Mouse (Mus musculus) stomach, postnatal 0 days (tissue): ENCODE measurements around the gene Tpr. TPM values are rescaled to one million over a fixed set of nuclear protein-coding genes. Genes with fewer than 3 reads are reported as not detected.

ENCODE experiments used
- ATAC-seq: fragments of 200-750 bp; cut with Nextera tagmentation; 2 replicates; pipeline ENCODE4 v1.8.0; 2017; ENCODE audit not compliant: low FRiP score, low TSS enrichment
- DNase-seq: peaks from one replicate; pipeline ENCODE4 v3.0.0-alpha.2; 2016; ENCODE audit warnings: low spot score
- H3K27ac ChIP-seq: fragments of 300-500 bp; sonication (generic); replicated peaks from 2 replicates; pipeline ENCODE4 v1.5.1; 2014; ENCODE audit warnings: mild to moderate bottlenecking, control low read depth
- H3K27me3 ChIP-seq: fragments of 300-500 bp; sonication (generic); 2 replicates; pipeline ENCODE4 v1.6.1; 2014; ENCODE audit warnings: low read length; ENCODE audit not compliant: control insufficient read depth, insufficient read depth
- H3K36me3 ChIP-seq: fragments of 300-500 bp; sonication (generic); 2 replicates; pipeline ENCODE4 v1.6.1; 2014; ENCODE audit warnings: low read length, mixed read lengths; ENCODE audit not compliant: control insufficient read depth, insufficient read depth
- H3K4me1 ChIP-seq: fragments of 300-500 bp; sonication (generic); replicated peaks from 2 replicates; pipeline ENCODE4 v1.6.1; 2014; ENCODE audit warnings: antibody characterized with exemption; ENCODE audit not compliant: control insufficient read depth, insufficient read depth
- H3K4me2 ChIP-seq: fragments of 300-500 bp; sonication (generic); replicated peaks from 2 replicates; pipeline ENCODE4 v1.6.1; 2014; ENCODE audit warnings: low read depth, mild to moderate bottlenecking, control low read depth, moderate library complexity
- H3K4me3 ChIP-seq: fragments of 300-500 bp; sonication (generic); 2 replicates; pipeline ENCODE4 v1.5.1; 2014; ENCODE audit warnings: low read depth, low read length, control low read depth
- H3K9ac ChIP-seq: fragments of 300-500 bp; sonication (generic); 2 replicates; pipeline ENCODE4 v1.6.1; 2014; ENCODE audit warnings: mild to moderate bottlenecking, low read length, control low read depth, mixed read lengths
- H3K9me3 ChIP-seq: fragments of 300-500 bp; sonication (generic); 2 replicates; pipeline ENCODE4 v1.6.1; 2016; ENCODE audit warnings: low read length; ENCODE audit not compliant: control insufficient read depth
- CTCF ChIP-seq: IDR thresholded peaks from 2 replicates; pipeline ENCODE4 v1.5.1; 2016; ENCODE audit warnings: antibody characterized with exemption, low read depth, mild to moderate bottlenecking, moderate library complexity
- EP300 ChIP-seq: optimal IDR thresholded peaks from 2 replicates; pipeline ENCODE3; 2016; ENCODE audit warnings: antibody characterized with exemption
- WGBS: fragments of 180-500 bp; shearing (Covaris S2); extraction: QIAGEN DNeasy Blood & Tissue Kit; methylation state at CpG from one replicate; pipeline ENCODE4 v1.1.7; 2014; 5-methylcytosine and 5-hydroxymethylcytosine counted together
- polyA plus RNA-seq: library from polyadenylated mRNA; unstranded; fragments of >200 nt; fragmentation: Nextera tagmentation; extraction: Ambion mirVana; gene quantifications from 2 replicates; pipeline ENCODE4 v1.2.1, GENCODE M21; 2015

The Tpr gene
- polyA plus RNA-seq, 1 experiment from 2014 or later = 93.7 TPM

DNA sequence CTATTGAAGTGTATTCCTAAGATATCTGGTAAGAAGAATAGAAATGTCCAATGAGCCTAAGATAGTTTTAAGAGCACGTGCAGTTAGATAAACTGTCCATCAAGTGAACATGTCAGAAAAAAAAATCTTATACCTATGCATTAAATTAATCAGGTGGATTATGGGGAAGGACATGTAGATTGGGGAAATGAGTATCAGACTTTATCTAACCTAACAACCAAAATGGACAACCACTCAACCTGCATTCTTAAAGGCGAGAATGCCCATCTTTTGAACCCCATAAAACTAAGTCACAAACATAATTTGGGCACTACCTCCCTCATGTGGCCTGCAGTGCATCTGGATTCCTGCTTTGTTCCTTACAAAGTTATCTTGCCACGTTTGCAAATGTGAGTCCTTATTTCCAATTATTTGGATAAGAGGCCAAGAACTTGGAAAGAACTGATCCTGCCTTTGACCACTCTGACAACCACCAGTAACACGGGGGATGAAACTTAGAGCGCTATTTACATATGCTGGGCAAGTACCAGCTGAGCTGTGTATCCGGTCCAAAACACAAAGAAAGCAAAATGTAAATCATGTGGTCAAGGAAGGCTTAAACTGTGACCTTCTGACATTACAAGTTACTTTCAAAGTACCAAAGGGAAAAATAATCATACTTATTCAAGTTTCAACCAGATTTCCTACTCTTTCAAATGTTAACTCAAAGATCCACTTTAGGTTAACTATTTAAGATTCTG, 3.1 kb upstream of the Tpr start:
- WGBS = 87% methylated on average over 6 of the region's 6 CpGs
- no peak for ATAC-seq
- H3K4me1 ChIP-seq = no peaks in the 10 kb centered on the region
- no peak overlapping the region for H3K4me2 ChIP-seq
- no peaks in the 10 kb centered on the region for H3K27me3 ChIP-seq
- H3K36me3 ChIP-seq = peaks cover 9% of the 10 kb centered on the region; the same call in 1 of the 2 replicates
- no peak for DNase-seq
- TF ChIP-seq CTCF (no peak), EP300 (no peak)
- no peak overlapping the region for H3K27ac ChIP-seq
- H3K9ac ChIP-seq = no peak overlapping the region
- no peaks in the 10 kb centered on the region for H3K9me3 ChIP-seq
- no peak overlapping the region for H3K4me3 ChIP-seq

DNA sequence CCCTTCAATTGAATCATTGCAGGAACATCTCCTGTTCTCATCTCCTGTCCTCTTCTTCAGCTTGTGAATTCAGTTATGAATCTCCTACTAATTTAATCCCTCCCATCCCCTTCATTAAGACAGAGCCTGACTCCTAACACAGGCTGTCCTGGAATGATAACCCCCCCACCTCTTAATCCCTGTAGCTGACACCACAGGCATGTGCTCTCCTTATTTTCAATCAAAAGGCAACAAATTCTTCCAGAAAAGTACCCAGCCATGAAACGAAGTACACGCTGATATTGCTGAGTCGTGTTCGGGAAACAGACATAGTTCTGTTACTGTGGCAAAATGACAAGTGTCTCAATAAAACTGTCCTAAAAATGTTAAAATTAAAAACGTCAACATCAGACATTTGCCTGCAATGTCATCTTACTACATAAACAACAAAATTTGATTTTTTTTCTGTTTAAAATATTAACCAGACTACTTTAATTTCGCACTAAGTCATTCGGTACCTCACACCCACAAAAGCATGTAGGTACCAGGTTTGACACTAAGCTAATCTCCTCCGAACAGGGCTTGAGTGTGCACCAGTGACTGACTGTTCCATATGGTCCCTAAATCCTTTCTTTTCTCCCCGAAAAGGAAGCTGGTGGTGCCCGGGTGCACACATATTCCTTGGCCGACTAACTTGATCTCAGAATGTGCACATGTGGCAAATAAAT, 554 bp upstream of the Tpr start:
- TF ChIP-seq EP300 = no peak
- TF ChIP-seq CTCF = no peak
- Histone ChIP-seq H3K4me1 (no peaks in the 10 kb centered on the region), H3K27me3 (no peaks in the 10 kb centered on the region), H3K4me3 (peak overlapping the region; percentile 80), H3K9me3 (no peaks in the 10 kb centered on the region), H3K27ac (peak overlapping the region; percentile 94), H3K36me3 (peaks cover 12% of the 10 kb centered on the region), H3K9ac (peak overlapping the region; percentile 82), H3K4me2 (peak overlapping the region; percentile 69)
- ATAC-seq (peak; percentile 5; the same call in 1 of the 2 replicates), DNase-seq (no peak)
- WGBS = 19% methylated on average over 11 of the region's 11 CpGs

DNA sequence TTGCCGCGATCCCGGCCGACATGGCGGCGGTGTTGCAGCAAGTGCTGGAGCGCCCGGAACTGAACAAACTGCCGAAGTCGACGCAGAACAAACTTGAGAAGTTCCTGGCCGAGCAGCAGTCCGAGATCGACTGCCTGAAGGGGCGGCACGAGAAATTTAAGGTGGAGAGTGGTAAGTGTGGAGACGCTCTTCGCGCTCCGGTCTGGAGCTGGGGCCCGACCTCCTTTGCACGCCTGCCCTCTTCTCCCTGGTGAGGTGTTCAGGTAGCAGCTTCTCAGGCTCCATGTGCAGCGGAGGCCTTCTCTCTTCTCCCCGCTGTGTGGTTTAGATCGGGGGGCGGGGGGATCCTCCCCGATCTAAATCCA, 832 bp downstream of the Tpr start:
- Histone ChIP-seq H3K9ac (peak overlapping the region; percentile 83), H3K4me2 (peak overlapping the region; percentile 54), H3K36me3 (peaks cover 9% of the 10 kb centered on the region), H3K4me1 (no peaks in the 10 kb centered on the region), H3K27me3 (no peaks in the 10 kb centered on the region), H3K27ac (peak overlapping the region; percentile 95), H3K4me3 (peak overlapping the region; percentile 80), H3K9me3 (no peaks in the 10 kb centered on the region)
- ATAC-seq (peak; percentile 54), DNase-seq (no peak)
- TF ChIP-seq CTCF = no peak
- TF ChIP-seq EP300 = no peak
- WGBS = under 1% methylated on average over 27 of the region's 27 CpGs

DNA sequence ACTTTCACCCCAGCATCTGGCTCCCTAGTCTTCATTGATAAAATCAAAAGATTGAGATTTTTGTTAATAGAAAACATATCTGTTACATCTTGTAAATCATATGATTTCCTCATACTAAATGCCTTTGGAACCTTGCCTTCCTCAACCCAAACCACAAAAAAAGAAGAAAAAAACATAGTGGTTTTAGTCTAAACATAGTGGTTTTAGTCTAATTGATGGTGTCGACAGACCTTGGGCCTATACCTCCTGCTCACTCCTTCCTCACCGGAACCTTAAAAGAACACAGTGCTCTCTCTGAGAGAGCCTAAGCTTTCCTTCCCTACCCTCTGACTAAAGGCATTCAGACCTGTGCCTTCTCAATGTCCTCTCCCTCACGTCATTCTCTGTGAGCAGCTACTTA, 3.4 kb downstream of the Tpr start:
- Histone ChIP-seq H3K9ac (no peak overlapping the region), H3K4me3 (no peak overlapping the region), H3K27ac (no peak overlapping the region), H3K27me3 (no peaks in the 10 kb centered on the region), H3K9me3 (no peaks in the 10 kb centered on the region), H3K4me1 (no peaks in the 10 kb centered on the region), H3K4me2 (no peak overlapping the region), H3K36me3 (peaks cover 6% of the 10 kb centered on the region)
- TF ChIP-seq EP300 (no peak), CTCF (no peak)
- WGBS = 83% methylated on average over 3 of the region's 3 CpGs
- ATAC-seq (no peak), DNase-seq (no peak)

DNA sequence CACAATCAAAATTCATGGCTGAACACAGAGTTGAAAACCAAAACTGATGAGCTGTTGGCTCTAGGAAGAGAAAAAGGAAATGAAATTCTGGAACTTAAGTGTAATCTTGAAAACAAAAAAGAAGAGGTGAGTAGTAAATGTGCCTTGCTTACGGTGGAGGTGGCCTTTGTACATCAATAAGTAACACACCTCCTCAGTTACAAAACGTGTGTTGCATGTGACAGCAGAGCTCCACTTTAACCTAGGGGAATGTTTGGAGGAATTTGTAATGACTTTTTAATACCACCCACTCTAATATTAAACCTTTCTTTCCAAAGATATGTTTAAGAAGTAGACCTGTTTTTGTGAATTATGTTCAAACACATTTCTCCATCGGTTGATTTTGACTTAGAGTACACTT, 11.3 kb downstream of the Tpr start:
- WGBS = 85% methylated on average over 3 of the region's 3 CpGs
- H3K9me3 ChIP-seq = no peaks in the 10 kb centered on the region
- no peaks in the 10 kb centered on the region for H3K4me1 ChIP-seq
- no peak for DNase-seq
- no peak overlapping the region for H3K9ac ChIP-seq
- no peak overlapping the region for H3K4me3 ChIP-seq
- H3K36me3 ChIP-seq = peaks cover 8% of the 10 kb centered on the region
- H3K27ac ChIP-seq = no peak overlapping the region
- no peak overlapping the region for H3K4me2 ChIP-seq
- TF ChIP-seq CTCF (no peak), EP300 (no peak)
- ATAC-seq = no peak
- no peaks in the 10 kb centered on the region for H3K27me3 ChIP-seq

DNA sequence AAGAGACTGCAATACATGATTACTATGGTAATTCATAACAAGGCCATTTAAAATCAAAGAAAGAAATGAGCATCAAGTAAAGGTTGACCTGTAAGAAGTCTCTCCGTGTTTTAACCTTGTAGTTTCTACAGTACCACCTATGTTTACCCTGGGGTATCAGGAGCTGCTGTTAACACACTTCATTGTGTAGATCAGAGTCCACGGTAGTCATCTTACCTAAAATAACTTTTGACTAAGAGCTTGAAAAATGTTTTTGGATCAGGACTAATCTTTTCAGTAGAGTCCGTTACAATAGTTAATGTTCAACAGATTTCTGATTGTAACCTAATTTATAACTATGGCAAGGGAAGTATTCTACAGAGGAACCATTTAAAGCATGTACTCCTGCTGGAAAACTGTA, 11.9 kb downstream of the Tpr start:
- 55% methylated on average over 3 of the region's 3 CpGs for WGBS
- ATAC-seq (0 out of 2 replicates have a peak, but pooled peaks have one; percentile 10), DNase-seq (no peak)
- Histone ChIP-seq H3K9me3 (no peaks in the 10 kb centered on the region), H3K27me3 (no peaks in the 10 kb centered on the region), H3K4me2 (no peak overlapping the region), H3K4me1 (no peaks in the 10 kb centered on the region), H3K4me3 (no peak overlapping the region), H3K36me3 (peaks cover 12% of the 10 kb centered on the region), H3K9ac (no peak overlapping the region), H3K27ac (no peak overlapping the region)
- TF ChIP-seq CTCF = no peak
- TF ChIP-seq EP300 = no peak
